ENCODE assay signal across 12 mouse cellular contexts in genomic region chr2:83762106-83762855, GRCm38 (mm10). TPM values are rescaled to one million over a fixed set of nuclear protein-coding genes. Genes with fewer than 3 reads are reported as not detected.
DNase-seq lines count a peak whose midpoint lies in the region; ATAC-seq lines count a peak whose summit lies in the region.
"Had no signal": no experiment of that assay in that cellular context is flagged by ENCODE, and none has a peak within 500 bp of the region (broad histone marks: within the 10 kb centered on the region; RNA-seq: fewer than 3 reads in every experiment).

No protein-coding gene starts in this region.

- intact Hi-C loops in left cerebral cortex, postnatal 4 days (cut with DNase I): no loop called here
- intact Hi-C loops in left cerebral cortex, postnatal 25 days (cut with DNase I): no loop called here

- no peak overlapping the region for H3K27ac ChIP-seq in intestine, embryonic 16.5 days (ENCODE audit: low read length)
- H3K27ac ChIP-seq: heart, embryonic 15.5 days; hindbrain, embryonic 13.5 days; liver, embryonic 15.5 days; midbrain, embryonic 15.5 days had no signal

- peak; percentile 48 for DNase-seq in left cerebral cortex, postnatal 4 days
- no peak for DNase-seq in left cerebral cortex, postnatal 25 days (ENCODE audit: low spot score in 2 of 2)
- peak; percentile 34 for DNase-seq in ES-CJ7 (ENCODE audit: low read depth, low spot score)
- peak; percentile 42 for DNase-seq in cerebellum, adult 9-11 months
- DNase-seq in frontal cortex, postnatal 10 days (ENCODE audit: low spot score in 2 of 2): no peak
- DNase-seq in frontal cortex, adult 2 months (ENCODE audit: extremely low spot score in 1 of 2, low spot score in 1 of 2): no peak

- no peak overlapping the region for H3K4me2 ChIP-seq in intestine, embryonic 16.5 days (ENCODE audit: low read depth, low read length)
- H3K4me2 ChIP-seq: heart, embryonic 15.5 days; hindbrain, embryonic 13.5 days; liver, embryonic 15.5 days; midbrain, embryonic 15.5 days had no signal

- 69% methylated on average over 7 of the region's 7 CpGs for WGBS in intestine, embryonic 16.5 days

- H3K9me3 ChIP-seq in intestine, embryonic 16.5 days (ENCODE audit: control insufficient read depth, low read length): no peaks in the 10 kb centered on the region
- H3K9me3 ChIP-seq: heart, embryonic 15.5 days; hindbrain, embryonic 13.5 days; liver, embryonic 15.5 days; midbrain, embryonic 15.5 days had no signal

- peaks cover 5% of the 10 kb centered on the region; the same call in 1 of the 2 replicates for H3K4me1 ChIP-seq in intestine, embryonic 16.5 days (ENCODE audit: control insufficient read depth, insufficient read depth, low read length)
- H3K4me1 ChIP-seq: liver, embryonic 15.5 days had no signal

- H3K9ac ChIP-seq in intestine, embryonic 16.5 days (ENCODE audit: low read depth, low read length): no peak overlapping the region
- H3K9ac ChIP-seq: heart, embryonic 15.5 days; hindbrain, embryonic 13.5 days; liver, embryonic 15.5 days; midbrain, embryonic 15.5 days had no signal

- no peaks in the 10 kb centered on the region for H3K27me3 ChIP-seq in intestine, embryonic 16.5 days (replicated peaks; ENCODE audit: control insufficient read depth, insufficient read depth, low read length)
- H3K27me3 ChIP-seq: hindbrain, embryonic 13.5 days; liver, embryonic 15.5 days; midbrain, embryonic 15.5 days had no signal

- ATAC-seq in neutrophil, adult 5-6 weeks (ENCODE audit: extremely low read depth, insufficient number of reproducible peaks, low FRiP score, poor library complexity, severe bottlenecking): peak; percentile 81
- ATAC-seq in intestine, embryonic 16.5 days: no peak
- ATAC-seq: midbrain, embryonic 15.5 days had no signal

- peaks cover 3% of the 10 kb centered on the region; the same call in 1 of the 2 replicates for H3K36me3 ChIP-seq in intestine, embryonic 16.5 days (ENCODE audit: control insufficient read depth, insufficient read depth, low read length)
- H3K36me3 ChIP-seq: heart, embryonic 15.5 days; hindbrain, embryonic 13.5 days; midbrain, embryonic 15.5 days had no signal

- H3K4me3 ChIP-seq in intestine, embryonic 16.5 days (ENCODE audit: low read length): no peak overlapping the region
- H3K4me3 ChIP-seq: heart, embryonic 15.5 days; hindbrain, embryonic 13.5 days; liver, embryonic 15.5 days; midbrain, embryonic 15.5 days had no signal

RNA-seq across cellular contexts. Expression of gene Itgav, which starts 38.1 kb away (rescaled TPM):
- 10 to 100 TPM; 29.7 to 30.6 TPM for total RNA-seq in left cerebral cortex, postnatal 4 days (2021)
- 100 to 1,000 TPM; 116 to 131 TPM for total RNA-seq in left cerebral cortex, postnatal 25 days (2021)
- 37.6 and 45.8 TPM in 2 replicates for total RNA-seq in neutrophil, adult 5-6 weeks (2017)
- polyA plus RNA-seq in intestine, embryonic 16.5 days (2015; fragmentation: Nextera tagmentation; extraction: Ambion mirVana): 39.6 and 45.7 TPM in 2 replicates
- 88.1 and 97.6 TPM in 2 replicates for polyA plus RNA-seq in frontal cortex, adult 2 months (2012; rRNA removed)

RNA-seq across cellular contexts. Expression of gene Fam171b, which starts 50.2 kb away (rescaled TPM):
- 100 to 1,000 TPM; 133 to 144 TPM for total RNA-seq in left cerebral cortex, postnatal 4 days (2021)
- 100 to 1,000 TPM; 205 to 213 TPM for total RNA-seq in left cerebral cortex, postnatal 25 days (2021)
- not detected in 2 replicates for total RNA-seq in neutrophil, adult 5-6 weeks (2017)
- 6.6 and 6.8 TPM in 2 replicates for polyA plus RNA-seq in intestine, embryonic 16.5 days (2015; fragmentation: Nextera tagmentation; extraction: Ambion mirVana)
- 199 and 209 TPM in 2 replicates for polyA plus RNA-seq in frontal cortex, adult 2 months (2012; rRNA removed)

Comparison
In these comparisons a context has a peak if more than half of its experiments do, and no peak if none do; other contexts are left out.
1. DNase-seq: peak in left cerebral cortex, postnatal 4 days (single experiment), ES-CJ7 (single experiment) and cerebellum, adult 9-11 months (single experiment); none in left cerebral cortex, postnatal 25 days (0 of 2), frontal cortex, postnatal 10 days (0 of 2) and frontal cortex, adult 2 months (0 of 2).
2. RNA of gene Fam171b, which starts 50.2 kb away (total RNA-seq): 205 to 213 TPM in left cerebral cortex, postnatal 25 days and 133 to 144 TPM in left cerebral cortex, postnatal 4 days; not detected in neutrophil, adult 5-6 weeks; every median in the first group is over 100 times any median in the second.